Mouse (Mus musculus): ENCODE data around the gene Gm21981. TPM values are rescaled to one million over a fixed set of nuclear protein-coding genes. Genes with fewer than 3 reads are reported as not detected.
"Not testable (repeated sequence)": the region's sequence is repeated elsewhere in the genome, so short reads cannot be mapped to it uniquely, and the experiment has no call there.

Gm21981 gene
- total RNA-seq, 2 experiments from 2014 or later, result 1.4 TPM; not detected in 1

- ATAC-seq (replicated peaks; ENCODE audit: low FRiP score, low TSS enrichment, poor library complexity, severe bottlenecking), result peak; percentile 69; the same call in 1 of the 2 replicates
Measured at GRCm38 (mm10) chr17:47676581-47676980, 17.7 kb downstream of the Gm21981 start.

GRCm38 (mm10) chr17:47672311-47673111, 21.7 kb downstream of the Gm21981 start:
- 0 out of 2 replicates have a peak, but pooled peaks have one; percentile 31 for ATAC-seq (replicated peaks; ENCODE audit: low FRiP score, low TSS enrichment, poor library complexity, severe bottlenecking)

- no peak for ATAC-seq (replicated peaks; ENCODE audit: low FRiP score, low TSS enrichment, poor library complexity, severe bottlenecking)
Measured at GRCm38 (mm10) chr17:47671988-47672310, 22.3 kb downstream of the Gm21981 start.

- ATAC-seq (replicated peaks; ENCODE audit: low FRiP score, low TSS enrichment, poor library complexity, severe bottlenecking), result no peak
Measured at GRCm38 (mm10) chr17:47669166-47669565, 25.1 kb downstream of the Gm21981 start.

GRCm38 (mm10) chr17:47664474-47664873, 29.8 kb downstream of the Gm21981 start:
- no peak for ATAC-seq (replicated peaks; ENCODE audit: low FRiP score, low TSS enrichment, poor library complexity, severe bottlenecking)

GRCm38 (mm10) chr17:47663009-47663713, 31.1 kb downstream of the Gm21981 start:
- ATAC-seq (replicated peaks; ENCODE audit: low FRiP score, low TSS enrichment, poor library complexity, severe bottlenecking), result no peak

GRCm38 (mm10) chr17:47658741-47659243, 35.5 kb downstream of the Gm21981 start:
- ATAC-seq (replicated peaks; ENCODE audit: low FRiP score, low TSS enrichment, poor library complexity, severe bottlenecking), result no peak

GRCm38 (mm10) chr17:47657901-47658300, 36.4 kb downstream of the Gm21981 start:
- no peak for ATAC-seq (replicated peaks; ENCODE audit: low FRiP score, low TSS enrichment, poor library complexity, severe bottlenecking)

GRCm38 (mm10) chr17:47655697-47656096, 38.6 kb downstream of the Gm21981 start:
- no peak for ATAC-seq (replicated peaks; ENCODE audit: low FRiP score, low TSS enrichment, poor library complexity, severe bottlenecking)

GRCm38 (mm10) chr17:47654346-47654745, 39.9 kb downstream of the Gm21981 start:
- ATAC-seq (replicated peaks; ENCODE audit: low FRiP score, low TSS enrichment, poor library complexity, severe bottlenecking), result not testable (repeated sequence)

GRCm38 (mm10) chr17:47651953-47652352, 42.3 kb downstream of the Gm21981 start:
- no peak for ATAC-seq (replicated peaks; ENCODE audit: low FRiP score, low TSS enrichment, poor library complexity, severe bottlenecking)

GRCm38 (mm10) chr17:47648966-47649365, 45.3 kb downstream of the Gm21981 start:
- ATAC-seq (replicated peaks; ENCODE audit: low FRiP score, low TSS enrichment, poor library complexity, severe bottlenecking), result no peak

- peak; percentile 87 for ATAC-seq (replicated peaks; ENCODE audit: low FRiP score, low TSS enrichment, poor library complexity, severe bottlenecking)
Measured at GRCm38 (mm10) chr17:47646683-47647082, 47.6 kb downstream of the Gm21981 start.

GRCm38 (mm10) chr17:47642992-47643391, 51.3 kb downstream of the Gm21981 start:
- ATAC-seq (replicated peaks; ENCODE audit: low FRiP score, low TSS enrichment, poor library complexity, severe bottlenecking), result no peak

Other genes with a start within 250 kb of the Gm21981 start
- 30.6 and 34.8 TPM in 2 replicates for gene Taf8, start 192.2 kb downstream of the Gm21981 start, total RNA-seq (2014; fragmentation: Nextera tagmentation)
- 30.5 and 45.8 TPM in 2 replicates for gene Taf8, start 192.2 kb downstream of the Gm21981 start, total RNA-seq (2017)
- 157 and 169 TPM in 2 replicates for gene Ccnd3, start 189.4 kb downstream of the Gm21981 start, total RNA-seq (2014; fragmentation: Nextera tagmentation)
- 31.3 and 51.3 TPM in 2 replicates for gene Ccnd3, start 189.4 kb downstream of the Gm21981 start, total RNA-seq (2017)
- gene Bysl, start 83.0 kb downstream of the Gm21981 start, total RNA-seq (2014; fragmentation: Nextera tagmentation), result 34.0 and 34.7 TPM in 2 replicates
- gene Bysl, start 83.0 kb downstream of the Gm21981 start, total RNA-seq (2017), result 21.9 and 24.9 TPM in 2 replicates
- gene Med20, start 82.9 kb downstream of the Gm21981 start, total RNA-seq (2014; fragmentation: Nextera tagmentation), result 31.7 and 66.0 TPM in 2 replicates
- 28.2 and 40.4 TPM in 2 replicates for gene Med20, start 82.9 kb downstream of the Gm21981 start, total RNA-seq (2017)
- 7.8 and 8.0 TPM in 2 replicates for gene Gm20517, start 82.9 kb downstream of the Gm21981 start, total RNA-seq (2014; fragmentation: Nextera tagmentation)
- gene Gm20517, start 82.9 kb downstream of the Gm21981 start, total RNA-seq (2017), result 2.2 and 6.2 TPM in 2 replicates
- gene Usp49, start 63.8 kb downstream of the Gm21981 start, total RNA-seq (2014; fragmentation: Nextera tagmentation), result 13.9 and 21.0 TPM in 2 replicates
- 7.8 and 13.2 TPM in 2 replicates for gene Usp49, start 63.8 kb downstream of the Gm21981 start, total RNA-seq (2017)
- 440 and 480 TPM in 2 replicates for gene Tomm6, start 6.1 kb downstream of the Gm21981 start, total RNA-seq (2014; fragmentation: Nextera tagmentation)
- 66.0 and 74.2 TPM in 2 replicates for gene Tomm6, start 6.1 kb downstream of the Gm21981 start, total RNA-seq (2017)
- gene Frs3, start 5.4 kb downstream of the Gm21981 start, total RNA-seq (2014; fragmentation: Nextera tagmentation), result 0.26 and 1.7 TPM in 2 replicates
- 0.53 TPM in 1 of 2 replicates, not detected in the other for gene Frs3, start 5.4 kb downstream of the Gm21981 start, total RNA-seq (2017)
- gene Prickle4, start 281 bp upstream of the Gm21981 start, total RNA-seq (2014; fragmentation: Nextera tagmentation), result not detected in 2 replicates
- 2.3 TPM in 1 of 2 replicates, not detected in the other for gene Prickle4, start 281 bp upstream of the Gm21981 start, total RNA-seq (2017)
- not detected in 2 replicates for gene Pgc, start 32.4 kb upstream of the Gm21981 start, total RNA-seq (2014; fragmentation: Nextera tagmentation)
- not detected in 2 replicates for gene Pgc, start 32.4 kb upstream of the Gm21981 start, total RNA-seq (2017)
- gene Tfeb, start 42.6 kb upstream of the Gm21981 start, total RNA-seq (2014; fragmentation: Nextera tagmentation), result 3.8 and 4.2 TPM in 2 replicates
- gene Tfeb, start 42.6 kb upstream of the Gm21981 start, total RNA-seq (2017), result 3.0 and 8.3 TPM in 2 replicates
- 1.3 TPM in 1 of 2 replicates, not detected in the other for gene Mdfi, start 140.2 kb upstream of the Gm21981 start, total RNA-seq (2014; fragmentation: Nextera tagmentation)
- gene Mdfi, start 140.2 kb upstream of the Gm21981 start, total RNA-seq (2017), result 1.8 TPM in 1 of 2 replicates, not detected in the other
- 10.4 and 23.6 TPM in 2 replicates for gene Foxp4, start 230.2 kb upstream of the Gm21981 start, total RNA-seq (2014; fragmentation: Nextera tagmentation)
- 0.66 and 2.0 TPM in 2 replicates for gene Foxp4, start 230.2 kb upstream of the Gm21981 start, total RNA-seq (2017)